Mouse (Mus musculus) hematopoietic multipotent progenitor cell, adult 10-12 weeks (in vitro differentiated cells): ENCODE measurements around the gene Mocs3. TPM values are rescaled to one million over a fixed set of nuclear protein-coding genes. Genes with fewer than 3 reads are reported as not detected.

Source experiments
- polyA plus RNA-seq: library from polyadenylated mRNA; stranded (reverse); fragments of >175 nt; gene quantifications from 2 replicates; pipeline ENCODE4 v1.2.3, GENCODE M21; 2012; ENCODE audit warnings: low replicate concordance

The Mocs3 gene
- polyA plus RNA-seq: 14.3 and 29.8 TPM in 2 replicates

DNA sequence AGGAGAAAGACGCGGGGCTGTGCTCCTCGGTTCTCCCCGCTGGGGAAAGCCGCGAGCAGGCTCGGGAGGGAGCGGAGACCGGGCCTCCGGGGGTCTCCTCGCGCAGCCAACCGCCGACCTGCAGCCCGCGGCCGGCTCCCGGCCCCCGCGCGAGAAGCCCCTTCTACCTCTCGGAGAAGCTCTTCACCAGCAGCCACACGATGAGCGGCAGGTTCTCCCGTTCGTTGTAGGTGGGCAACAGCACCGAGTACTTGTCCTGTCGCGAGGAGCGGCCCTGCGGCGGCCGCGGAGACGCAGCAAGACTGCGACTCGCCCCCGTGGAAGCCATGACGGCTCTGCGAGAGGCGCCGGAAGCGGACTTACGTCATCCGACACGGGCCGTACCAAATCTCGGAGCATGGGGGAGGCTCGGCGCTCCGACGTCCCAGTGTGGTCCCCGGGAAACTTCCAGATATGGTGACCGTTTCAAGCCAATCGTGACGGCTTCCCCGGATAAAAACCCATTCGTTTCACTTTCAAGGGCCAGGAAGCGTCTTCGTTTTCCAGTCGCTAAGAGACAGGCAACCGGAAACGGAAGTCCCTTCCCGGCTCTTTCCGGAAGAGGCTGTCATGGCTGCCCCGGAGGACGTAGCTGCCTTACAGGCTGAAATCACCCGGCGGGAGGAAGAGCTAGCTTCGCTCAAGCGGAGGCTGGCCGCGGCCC is at the start of gene Mocs3, which contains the start of the genes Gm20716 and Dpm1:
Gene Mocs3, plus strand, starts transcription at position 597 of the 703 bp plus-strand sequence.
Gene Gm20716, minus strand, starts transcription at position 339 of the 703 bp plus-strand sequence.
Gene Dpm1, minus strand, starts transcription at position 566 of the 703 bp plus-strand sequence.

GRCm38 (mm10) chr2:168206725-168207644 is 23.4 kb upstream of the Mocs3 start, which contains the start of gene Adnp:
Gene Adnp, minus strand, starts transcription at chr2:168207112.

DNA sequence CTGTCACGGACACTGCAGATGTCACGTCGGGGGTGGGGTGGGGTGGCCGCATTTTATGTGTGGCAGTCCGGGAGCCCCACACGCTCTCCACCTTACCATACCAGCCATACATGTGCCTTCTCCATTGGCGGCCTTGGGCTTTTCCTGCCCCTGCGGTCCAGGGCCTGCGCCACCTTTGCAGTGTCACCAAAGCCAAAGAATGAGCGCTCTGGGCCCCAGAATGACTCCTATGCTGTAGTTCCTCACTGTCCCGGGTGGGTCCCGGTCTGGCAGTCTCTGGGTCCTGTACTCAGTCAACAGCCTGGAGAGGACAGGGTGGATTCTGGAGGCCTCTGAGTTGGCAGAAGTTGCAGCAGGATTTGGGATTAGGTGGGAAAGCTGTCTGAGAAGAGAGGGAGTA is 51.2 kb downstream of the Mocs3 start, which contains the start of gene Kcng1:
Gene Kcng1, minus strand, starts transcription at position 155 of the 400 bp plus-strand sequence.

Other genes with a start within 250 kb of the Mocs3 start
- 2.4 and 14.4 TPM in 2 replicates for gene Ripor3, start 220.0 kb upstream of the Mocs3 start, polyA plus RNA-seq
- 1.5 and 1.7 TPM in 2 replicates for gene Pard6b, start 149.6 kb upstream of the Mocs3 start, polyA plus RNA-seq
- gene Adnp, start 23.5 kb upstream of the Mocs3 start, polyA plus RNA-seq: 28.9 and 53.5 TPM in 2 replicates
- gene Gm20716, start 258 bp upstream of the Mocs3 start, polyA plus RNA-seq: not detected in 2 replicates
- gene Dpm1, start within 50 bp of the Mocs3 start, polyA plus RNA-seq: 13.5 and 55.7 TPM in 2 replicates
- 0.04 and 0.12 TPM in 2 replicates for gene Kcng1, start 51.1 kb downstream of the Mocs3 start, polyA plus RNA-seq